Mouse (Mus musculus): ENCODE measurements around the gene Ntpcr.

GRCm38 (mm10) chr8:125704434-125704833 lies 25.3 kb upstream of the Ntpcr start:
- TF ChIP-seq CTCF (IDR thresholded peaks at IDR 0.05; ENCODE audit: low read depth): no peak
- TF ChIP-seq EP300 (optimal IDR thresholded peaks at IDR 0.05): no peak
